Mouse (Mus musculus): ENCODE measurements around the gene Pdzd2.

The Pdzd2 gene

DNA sequence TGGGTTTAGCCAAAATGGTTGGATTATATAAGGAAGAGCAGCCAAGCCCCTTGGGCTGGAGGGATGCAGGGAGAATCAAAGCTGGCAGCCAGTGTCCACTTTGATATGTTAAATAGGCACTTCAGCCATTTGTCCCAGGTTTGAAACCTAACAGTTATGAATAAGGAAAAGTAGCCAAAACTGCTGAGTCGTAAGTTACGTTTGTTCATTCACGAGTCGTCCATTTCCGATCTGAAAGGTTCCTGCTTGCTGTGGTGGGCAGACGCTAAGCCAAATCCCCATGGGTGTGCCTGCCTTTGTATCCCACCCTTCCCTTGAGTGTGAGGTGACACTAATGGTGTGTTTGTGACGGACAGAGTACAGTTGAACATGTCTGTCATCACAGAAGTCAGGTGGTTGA is 428.3 kb downstream of the Pdzd2 start:
- no peak for DNase-seq (ENCODE audit: low spot score)

- DNase-seq (ENCODE audit: low spot score): no peak
These were observed 429.0 kb downstream of the Pdzd2 start for GRCm38 (mm10) chr15:12310676-12311075.

Data from urinary bladder, postnatal 10 days (tissue).